Mouse (Mus musculus): ENCODE data around the gene March5. TPM values are rescaled to one million over a fixed set of nuclear protein-coding genes. Genes with fewer than 3 reads are reported as not detected.

March5 gene
- polyA plus RNA-seq, 1 experiment, result not detected

GRCm38 (mm10) chr19:37233561-37234539, 26.5 kb downstream of the March5 start:
- peaks cover 19% of the 10 kb centered on the region for H3K4me1 ChIP-seq (ENCODE audit: control insufficient read depth, insufficient read depth, low read length)
- H3K4me3 ChIP-seq (ENCODE audit: insufficient read depth, low read depth, low read length), result peak overlapping the region; percentile 34
- 11% methylated on average over 63 of the region's 63 CpGs for WGBS
- no peak for TF ChIP-seq POLR2A (IDR thresholded peaks at IDR 0.05; ENCODE audit: insufficient read depth, low read depth, low read length)
- TF ChIP-seq CTCF (IDR thresholded peaks at IDR 0.05; ENCODE audit: insufficient read depth, low read depth, low read length), result no peak
- no peak overlapping the region for H3K27ac ChIP-seq (ENCODE audit: insufficient read depth, low read depth, low read length)

GRCm38 (mm10) chr19:37235818-37236217, 28.5 kb downstream of the March5 start:
- Histone ChIP-seq H3K27ac (ENCODE audit: insufficient read depth, low read depth, low read length) (no peak overlapping the region), H3K4me3 (ENCODE audit: insufficient read depth, low read depth, low read length) (no peak overlapping the region), H3K4me1 (ENCODE audit: control insufficient read depth, insufficient read depth, low read length) (peaks cover 19% of the 10 kb centered on the region)
- WGBS, result 63% methylated on average over 8 of the region's 8 CpGs
- no peak for TF ChIP-seq POLR2A (IDR thresholded peaks at IDR 0.05; ENCODE audit: insufficient read depth, low read depth, low read length)
- no peak for TF ChIP-seq CTCF (IDR thresholded peaks at IDR 0.05; ENCODE audit: insufficient read depth, low read depth, low read length)

- no peak overlapping the region for H3K27ac ChIP-seq (ENCODE audit: insufficient read depth, low read depth, low read length)
- TF ChIP-seq POLR2A (IDR thresholded peaks at IDR 0.05; ENCODE audit: insufficient read depth, low read depth, low read length) (no peak), CTCF (IDR thresholded peaks at IDR 0.05; ENCODE audit: insufficient read depth, low read depth, low read length) (no peak)
- H3K4me1 ChIP-seq (ENCODE audit: control insufficient read depth, insufficient read depth, low read length), result peaks cover 19% of the 10 kb centered on the region
- 78% methylated on average over 5 of the region's 5 CpGs for WGBS
- no peak overlapping the region for H3K4me3 ChIP-seq (ENCODE audit: insufficient read depth, low read depth, low read length)
These were observed 30.0 kb downstream of the March5 start for GRCm38 (mm10) chr19:37237306-37237705.

DNA sequence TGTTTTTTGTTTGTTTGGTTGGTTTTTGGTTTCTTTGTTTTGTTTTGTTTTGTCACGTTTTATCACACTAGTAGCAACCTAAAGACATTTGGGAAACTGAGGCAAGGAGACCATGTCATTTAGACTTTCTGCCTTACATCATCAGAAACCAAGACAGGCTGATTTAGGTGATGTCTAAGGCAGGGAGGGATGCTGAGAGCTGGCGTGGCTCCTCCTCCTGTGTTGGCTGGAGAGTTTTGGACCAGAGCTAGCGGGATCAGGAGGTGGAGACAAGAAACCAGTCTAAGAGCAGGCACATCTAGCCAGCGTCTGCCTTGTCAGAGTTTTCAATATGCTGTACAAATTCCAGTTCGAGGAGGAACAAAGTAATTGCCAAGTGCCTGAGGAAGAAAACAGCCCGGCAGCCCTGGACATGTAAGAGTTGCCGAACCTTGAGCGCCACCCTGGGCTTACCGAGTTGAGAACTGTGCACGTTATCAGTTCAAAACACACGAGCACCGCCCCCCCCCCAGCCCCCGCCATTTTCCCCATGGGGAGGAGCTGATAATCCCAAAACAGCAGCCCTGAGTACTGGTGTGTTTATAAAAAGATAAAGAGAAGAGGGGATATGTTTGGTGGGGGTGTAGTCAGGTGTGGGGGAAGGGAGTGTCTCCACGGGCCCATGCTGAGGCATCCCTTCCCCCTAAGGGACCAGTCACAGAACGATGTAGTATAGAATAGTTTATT, 30.5 kb downstream of the March5 start:
- WGBS, result 14% methylated on average over 15 of the region's 15 CpGs
- Histone ChIP-seq H3K4me1 (ENCODE audit: control insufficient read depth, insufficient read depth, low read length) (peaks cover 19% of the 10 kb centered on the region), H3K4me3 (ENCODE audit: insufficient read depth, low read depth, low read length) (no peak overlapping the region), H3K27ac (ENCODE audit: insufficient read depth, low read depth, low read length) (no peak overlapping the region)
- no peak for TF ChIP-seq CTCF (IDR thresholded peaks at IDR 0.05; ENCODE audit: insufficient read depth, low read depth, low read length)

GRCm38 (mm10) chr19:37238651-37239050, 31.3 kb downstream of the March5 start:
- no peak overlapping the region for H3K4me3 ChIP-seq (ENCODE audit: insufficient read depth, low read depth, low read length)
- peaks cover 16% of the 10 kb centered on the region for H3K4me1 ChIP-seq (ENCODE audit: control insufficient read depth, insufficient read depth, low read length)
- no peak overlapping the region for H3K27ac ChIP-seq (ENCODE audit: insufficient read depth, low read depth, low read length)
- TF ChIP-seq CTCF (IDR thresholded peaks at IDR 0.05; ENCODE audit: insufficient read depth, low read depth, low read length), result no peak
- TF ChIP-seq POLR2A (IDR thresholded peaks at IDR 0.05; ENCODE audit: insufficient read depth, low read depth, low read length), result no peak
- 25% methylated on average over 7 of the region's 7 CpGs for WGBS

DNA sequence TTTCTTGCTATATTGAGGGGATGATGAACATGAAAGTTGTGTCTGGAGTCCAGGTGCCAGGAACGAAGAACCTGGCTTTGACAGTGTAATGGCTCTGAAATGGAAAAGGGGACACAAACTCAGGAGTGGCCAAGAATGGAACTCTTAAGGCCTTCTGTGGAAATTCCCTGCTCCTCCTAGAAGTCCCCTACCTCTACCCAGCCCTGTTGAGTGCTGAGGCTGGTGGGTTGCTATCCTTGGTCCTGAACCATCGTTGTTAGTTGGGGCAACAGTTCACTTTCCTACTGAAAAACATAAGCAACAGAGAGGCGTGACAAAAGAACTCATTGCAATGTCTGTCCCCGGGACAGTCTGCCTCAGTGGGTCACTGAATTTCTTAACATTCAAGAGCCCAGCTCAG, 31.8 kb downstream of the March5 start:
- no peak overlapping the region for H3K4me3 ChIP-seq (ENCODE audit: insufficient read depth, low read depth, low read length)
- peaks cover 12% of the 10 kb centered on the region for H3K4me1 ChIP-seq (ENCODE audit: control insufficient read depth, insufficient read depth, low read length)
- TF ChIP-seq POLR2A (IDR thresholded peaks at IDR 0.05; ENCODE audit: insufficient read depth, low read depth, low read length), result no peak
- TF ChIP-seq CTCF (IDR thresholded peaks at IDR 0.05; ENCODE audit: insufficient read depth, low read depth, low read length), result no peak
- 50% methylated on average over 4 of the region's 4 CpGs for WGBS
- H3K27ac ChIP-seq (ENCODE audit: insufficient read depth, low read depth, low read length), result no peak overlapping the region

- H3K27ac ChIP-seq (ENCODE audit: insufficient read depth, low read depth, low read length), result no peak overlapping the region
- WGBS, result 78% methylated on average over 5 of the region's 5 CpGs
These were observed 33.9 kb downstream of the March5 start for GRCm38 (mm10) chr19:37241201-37241600.

DNA sequence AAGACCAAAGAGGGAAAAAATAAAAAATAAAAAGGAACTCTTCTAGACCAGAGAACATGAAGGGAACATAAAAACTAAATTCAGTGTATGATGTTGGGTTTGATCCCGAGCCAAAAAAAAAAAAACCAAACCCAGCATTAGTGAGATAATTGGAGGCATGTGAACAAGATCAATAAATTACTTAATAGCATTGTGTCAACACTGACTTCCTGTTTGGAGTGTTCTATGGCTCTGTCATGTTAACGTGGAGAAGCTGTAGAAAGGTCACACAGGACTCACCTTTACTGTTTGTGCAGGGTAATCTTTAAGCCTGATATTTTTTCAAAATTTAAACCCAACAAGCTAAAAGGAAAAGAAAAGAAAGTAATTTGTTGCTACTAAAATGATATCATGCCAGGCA, 35.4 kb downstream of the March5 start:
- Histone ChIP-seq H3K4me3 (ENCODE audit: insufficient read depth, low read depth, low read length) (no peak overlapping the region), H3K4me1 (ENCODE audit: control insufficient read depth, insufficient read depth, low read length) (peaks cover 14% of the 10 kb centered on the region), H3K27ac (ENCODE audit: insufficient read depth, low read depth, low read length) (no peak overlapping the region)
- TF ChIP-seq POLR2A (IDR thresholded peaks at IDR 0.05; ENCODE audit: insufficient read depth, low read depth, low read length), result no peak
- no peak for TF ChIP-seq CTCF (IDR thresholded peaks at IDR 0.05; ENCODE audit: insufficient read depth, low read depth, low read length)
- 47% methylated on average over 2 of the region's 2 CpGs for WGBS

More at GRCm38 (mm10) chr19:37241201-37241600, 33.9 kb downstream of the March5 start:
- peaks cover 10% of the 10 kb centered on the region for H3K4me1 ChIP-seq (ENCODE audit: control insufficient read depth, insufficient read depth, low read length)
- TF ChIP-seq CTCF (IDR thresholded peaks at IDR 0.05; ENCODE audit: insufficient read depth, low read depth, low read length), result no peak
- no peak for TF ChIP-seq POLR2A (IDR thresholded peaks at IDR 0.05; ENCODE audit: insufficient read depth, low read depth, low read length)
- H3K4me3 ChIP-seq (ENCODE audit: insufficient read depth, low read depth, low read length), result no peak overlapping the region

DNA sequence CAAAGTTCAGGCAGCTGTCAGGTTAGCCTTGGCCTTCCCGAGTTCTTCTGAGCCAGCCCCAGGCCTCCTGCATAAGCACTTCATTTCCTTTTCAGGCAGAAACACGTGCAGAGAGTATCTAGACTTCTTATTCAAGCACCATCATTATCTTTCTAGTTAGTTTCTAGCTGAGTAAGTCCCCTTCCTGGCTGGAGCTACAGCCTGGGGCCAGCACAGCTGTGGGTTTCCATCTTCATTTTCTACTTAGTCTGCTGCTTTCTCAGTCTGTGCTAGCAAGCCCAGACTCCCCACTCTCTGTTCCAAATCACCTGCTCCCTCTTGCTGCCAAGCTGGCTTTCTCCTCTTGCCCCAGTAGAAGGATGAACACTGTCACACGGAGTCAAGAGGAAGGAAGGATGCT, 39.5 kb downstream of the March5 start:
- TF ChIP-seq CTCF (IDR thresholded peaks at IDR 0.05; ENCODE audit: insufficient read depth, low read depth, low read length), result no peak

More for the DNA sequence above, 39.5 kb downstream of the March5 start:
- Histone ChIP-seq H3K27ac (ENCODE audit: insufficient read depth, low read depth, low read length) (no peak overlapping the region; the same call in 1 of the 2 replicates), H3K4me3 (ENCODE audit: insufficient read depth, low read depth, low read length) (no peak overlapping the region), H3K4me1 (ENCODE audit: control insufficient read depth, insufficient read depth, low read length) (peaks cover 5% of the 10 kb centered on the region; the same call in 1 of the 2 replicates)
- WGBS, result 14% methylated on average over 3 of the region's 3 CpGs

All from olfactory bulb, adult 2 months (tissue).